Mouse (Mus musculus): ENCODE measurements around the gene Sh3bp1. TPM values are rescaled to one million over a fixed set of nuclear protein-coding genes. Genes with fewer than 3 reads are reported as not detected.

Sh3bp1 gene
- polyA plus RNA-seq, 1 experiment from 2014 or later, result 41.8 TPM

DNA sequence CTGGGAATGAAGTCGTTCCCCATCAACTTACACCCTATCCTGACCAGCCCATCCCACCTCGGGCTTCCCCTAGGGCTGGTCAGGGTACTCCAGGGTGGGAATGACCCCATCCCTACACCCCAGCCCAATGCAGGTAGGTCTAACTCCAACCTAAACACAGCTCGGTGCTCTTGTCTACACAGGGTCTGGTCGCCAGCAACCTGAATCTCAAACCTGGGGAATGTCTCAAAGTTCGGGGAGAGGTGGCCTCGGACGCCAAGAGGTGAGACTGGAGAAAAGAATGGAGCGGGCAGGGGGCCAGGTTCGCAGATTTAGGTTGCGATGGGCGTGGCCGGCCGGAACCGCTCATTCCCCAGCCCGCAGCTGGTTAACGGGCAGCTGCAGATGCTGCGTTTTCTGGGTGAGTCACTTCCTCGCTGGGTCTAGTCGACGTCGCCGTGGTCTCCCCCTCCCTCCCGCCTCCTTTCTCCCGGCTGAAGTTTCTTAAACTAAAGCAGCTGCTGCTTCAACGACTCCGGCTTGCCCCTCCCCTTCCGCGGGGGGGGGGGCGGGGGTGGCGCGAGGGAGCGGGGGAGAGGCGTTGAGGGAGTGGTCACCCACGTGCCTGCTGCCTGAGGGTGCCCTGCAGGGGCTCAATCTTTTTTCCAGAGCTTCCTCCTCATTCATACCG lies 28.4 kb downstream of the Sh3bp1 start:
- under 1% methylated on average over 30 of the region's 35 CpGs for WGBS
- H3K27me3 ChIP-seq (ENCODE audit: control insufficient read depth, insufficient read depth, low read depth, low read length), result no peaks in the 10 kb centered on the region
- peak overlapping the region; percentile 97 for H3K27ac ChIP-seq (ENCODE audit: low read length)
- ATAC-seq (ENCODE audit: low read depth), result peak; percentile 63
- H3K4me2 ChIP-seq (ENCODE audit: low read depth, low read length), result peak overlapping the region; percentile 69
- peak overlapping the region; percentile 70 for H3K9ac ChIP-seq (ENCODE audit: low read length)
- peaks cover 34% of the 10 kb centered on the region for H3K4me1 ChIP-seq (replicated peaks; ENCODE audit: control insufficient read depth, insufficient read depth, low read length)
- no peaks in the 10 kb centered on the region; the same call in 1 of the 2 replicates for H3K36me3 ChIP-seq (ENCODE audit: control insufficient read depth, insufficient read depth, low read length)
- H3K9me3 ChIP-seq (ENCODE audit: control insufficient read depth, low read length), result no peaks in the 10 kb centered on the region
- H3K4me3 ChIP-seq (ENCODE audit: low read length), result peak overlapping the region; percentile 55

GRCm38 (mm10) chr15:78928539-78928938 lies 29.0 kb downstream of the Sh3bp1 start:
- peak overlapping the region; percentile 97 for H3K27ac ChIP-seq (ENCODE audit: low read length)
- no peak for ATAC-seq (ENCODE audit: low read depth)
- H3K27me3 ChIP-seq (ENCODE audit: control insufficient read depth, insufficient read depth, low read depth, low read length), result no peaks in the 10 kb centered on the region
- WGBS, result 53% methylated on average over 7 of the region's 8 CpGs
- H3K4me1 ChIP-seq (replicated peaks; ENCODE audit: control insufficient read depth, insufficient read depth, low read length), result peaks cover 34% of the 10 kb centered on the region
- no peaks in the 10 kb centered on the region for H3K9me3 ChIP-seq (ENCODE audit: control insufficient read depth, low read length)
- peak overlapping the region; percentile 70; the same call in 1 of the 2 replicates for H3K9ac ChIP-seq (ENCODE audit: low read length)
- peak overlapping the region; percentile 55 for H3K4me3 ChIP-seq (ENCODE audit: low read length)
- peak overlapping the region; percentile 69 for H3K4me2 ChIP-seq (ENCODE audit: low read depth, low read length)
- no peaks in the 10 kb centered on the region; the same call in 1 of the 2 replicates for H3K36me3 ChIP-seq (ENCODE audit: control insufficient read depth, insufficient read depth, low read length)

DNA sequence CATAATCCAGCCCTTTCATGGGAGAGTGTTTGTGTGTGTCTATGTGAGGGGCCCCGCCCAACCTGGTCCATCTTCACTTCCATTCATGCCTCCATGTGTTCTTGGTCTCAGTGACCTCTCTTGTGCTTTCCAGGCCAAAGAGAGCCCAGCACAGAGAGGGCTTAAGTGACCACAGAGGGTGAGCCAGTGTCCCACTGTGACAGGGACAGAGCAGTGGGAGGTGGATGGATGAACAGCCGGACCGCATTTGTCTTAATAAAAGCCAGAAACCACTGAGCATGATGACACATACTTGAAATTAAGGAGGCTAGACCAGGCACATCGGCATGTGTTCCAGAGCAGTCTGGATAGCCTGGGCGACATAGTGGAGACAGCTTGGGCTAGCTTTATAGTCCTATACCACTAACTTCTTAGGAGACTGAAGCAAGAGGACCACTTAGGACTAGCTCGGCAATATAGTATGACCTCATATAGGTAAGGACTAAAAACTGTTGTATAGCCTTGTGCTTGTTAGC lies 30.7 kb downstream of the Sh3bp1 start:
- Histone ChIP-seq H3K27ac (ENCODE audit: low read length) (no peak overlapping the region), H3K4me2 (ENCODE audit: low read depth, low read length) (no peak overlapping the region), H3K9ac (ENCODE audit: low read length) (no peak overlapping the region), H3K36me3 (ENCODE audit: control insufficient read depth, insufficient read depth, low read length) (no peaks in the 10 kb centered on the region; the same call in 1 of the 2 replicates), H3K27me3 (ENCODE audit: control insufficient read depth, insufficient read depth, low read depth, low read length) (no peaks in the 10 kb centered on the region), H3K4me1 (replicated peaks; ENCODE audit: control insufficient read depth, insufficient read depth, low read length) (peaks cover 29% of the 10 kb centered on the region), H3K4me3 (ENCODE audit: low read length) (no peak overlapping the region), H3K9me3 (ENCODE audit: control insufficient read depth, low read length) (no peaks in the 10 kb centered on the region)
- 93% methylated on average over 6 of the region's 6 CpGs for WGBS
- ATAC-seq (ENCODE audit: low read depth), result no peak

GRCm38 (mm10) chr15:78930801-78931426 lies 31.3 kb downstream of the Sh3bp1 start:
- H3K9ac ChIP-seq (ENCODE audit: low read length), result no peak overlapping the region
- ATAC-seq (ENCODE audit: low read depth), result no peak
- H3K36me3 ChIP-seq (ENCODE audit: control insufficient read depth, insufficient read depth, low read length), result no peaks in the 10 kb centered on the region; the same call in 1 of the 2 replicates
- peaks cover 29% of the 10 kb centered on the region for H3K4me1 ChIP-seq (replicated peaks; ENCODE audit: control insufficient read depth, insufficient read depth, low read length)
- H3K4me2 ChIP-seq (ENCODE audit: low read depth, low read length), result no peak overlapping the region
- WGBS, result 82% methylated on average over 7 of the region's 7 CpGs
- H3K27me3 ChIP-seq (ENCODE audit: control insufficient read depth, insufficient read depth, low read depth, low read length), result no peaks in the 10 kb centered on the region
- no peak overlapping the region for H3K27ac ChIP-seq (ENCODE audit: low read length)
- no peak overlapping the region for H3K4me3 ChIP-seq (ENCODE audit: low read length)
- H3K9me3 ChIP-seq (ENCODE audit: control insufficient read depth, low read length), result no peaks in the 10 kb centered on the region

GRCm38 (mm10) chr15:78931577-78931976 lies 32.0 kb downstream of the Sh3bp1 start:
- Histone ChIP-seq H3K4me2 (ENCODE audit: low read depth, low read length) (no peak overlapping the region), H3K4me1 (replicated peaks; ENCODE audit: control insufficient read depth, insufficient read depth, low read length) (peaks cover 26% of the 10 kb centered on the region), H3K27ac (ENCODE audit: low read length) (no peak overlapping the region), H3K27me3 (ENCODE audit: control insufficient read depth, insufficient read depth, low read depth, low read length) (no peaks in the 10 kb centered on the region), H3K4me3 (ENCODE audit: low read length) (no peak overlapping the region), H3K9me3 (ENCODE audit: control insufficient read depth, low read length) (no peaks in the 10 kb centered on the region), H3K36me3 (ENCODE audit: control insufficient read depth, insufficient read depth, low read length) (no peaks in the 10 kb centered on the region; the same call in 1 of the 2 replicates), H3K9ac (ENCODE audit: low read length) (no peak overlapping the region)
- ATAC-seq (ENCODE audit: low read depth), result no peak
- WGBS, result 16% methylated on average over 3 of the region's 3 CpGs

GRCm38 (mm10) chr15:78934784-78935320 lies 35.3 kb downstream of the Sh3bp1 start, which contains the start of gene Nol12:
TSS of gene Nol12 (plus strand) at chr15:78934933.
- ATAC-seq (ENCODE audit: low read depth), result peak; percentile 90

DNA sequence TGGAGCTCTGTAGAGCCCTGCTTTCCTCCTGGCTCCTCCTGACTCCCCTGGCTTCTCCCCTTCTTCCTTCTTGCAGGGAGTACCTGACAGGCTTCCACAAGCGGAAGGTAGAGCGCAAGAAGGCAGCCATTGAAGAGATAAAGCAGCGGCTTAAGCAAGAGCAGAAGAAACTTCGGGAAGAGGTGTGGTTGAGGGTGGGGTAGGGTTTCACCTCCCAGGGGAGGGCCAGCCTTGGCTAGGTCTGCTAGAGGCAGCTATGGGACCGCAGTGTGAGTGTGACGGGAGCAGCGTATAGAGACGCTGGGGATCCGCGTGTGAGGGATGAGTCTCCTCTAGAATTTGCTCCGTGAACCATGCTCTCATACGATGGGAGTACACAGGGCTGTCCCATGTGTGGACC lies 36.8 kb downstream of the Sh3bp1 start:
- ATAC-seq (ENCODE audit: low read depth), result no peak
- no peak overlapping the region for H3K4me2 ChIP-seq (ENCODE audit: low read depth, low read length)
- no peaks in the 10 kb centered on the region for H3K27me3 ChIP-seq (ENCODE audit: control insufficient read depth, insufficient read depth, low read depth, low read length)
- H3K9ac ChIP-seq (ENCODE audit: low read length), result no peak overlapping the region
- no peak overlapping the region for H3K4me3 ChIP-seq (ENCODE audit: low read length)
- no peaks in the 10 kb centered on the region for H3K9me3 ChIP-seq (ENCODE audit: control insufficient read depth, low read length)
- no peak overlapping the region for H3K27ac ChIP-seq (ENCODE audit: low read length)
- 88% methylated on average over 12 of the region's 12 CpGs for WGBS
- H3K4me1 ChIP-seq (replicated peaks; ENCODE audit: control insufficient read depth, insufficient read depth, low read length), result peaks cover 9% of the 10 kb centered on the region
- H3K36me3 ChIP-seq (ENCODE audit: control insufficient read depth, insufficient read depth, low read length), result peaks cover 19% of the 10 kb centered on the region

More at GRCm38 (mm10) chr15:78934784-78935320, 35.3 kb downstream of the Sh3bp1 start, which contains the start of gene Nol12:
- Histone ChIP-seq H3K4me1 (replicated peaks; ENCODE audit: control insufficient read depth, insufficient read depth, low read length) (peaks cover 9% of the 10 kb centered on the region), H3K27me3 (ENCODE audit: control insufficient read depth, insufficient read depth, low read depth, low read length) (no peaks in the 10 kb centered on the region), H3K36me3 (ENCODE audit: control insufficient read depth, insufficient read depth, low read length) (peaks cover 10% of the 10 kb centered on the region), H3K4me3 (ENCODE audit: low read length) (peak within 1 kb of the TSS; percentile 72), H3K9me3 (ENCODE audit: control insufficient read depth, low read length) (no peaks in the 10 kb centered on the region), H3K27ac (ENCODE audit: low read length) (peak within 1 kb of the TSS; percentile 58; the same call in 1 of the 2 replicates), H3K4me2 (ENCODE audit: low read depth, low read length) (peak within 1 kb of the TSS; percentile 69), H3K9ac (ENCODE audit: low read length) (peak within 1 kb of the TSS; percentile 75)
- under 1% methylated on average over 40 of the region's 42 CpGs for WGBS

GRCm38 (mm10) chr15:78937311-78937710 lies 37.7 kb downstream of the Sh3bp1 start:
- ATAC-seq (ENCODE audit: low read depth), result no peak
- H3K36me3 ChIP-seq (ENCODE audit: control insufficient read depth, insufficient read depth, low read length), result peaks cover 21% of the 10 kb centered on the region

GRCm38 (mm10) chr15:78937963-78938362 lies 38.4 kb downstream of the Sh3bp1 start:
- H3K9ac ChIP-seq (ENCODE audit: low read length), result no peak overlapping the region
- no peaks in the 10 kb centered on the region for H3K9me3 ChIP-seq (ENCODE audit: control insufficient read depth, low read length)
- no peak overlapping the region for H3K4me3 ChIP-seq (ENCODE audit: low read length)
- H3K4me1 ChIP-seq (replicated peaks; ENCODE audit: control insufficient read depth, insufficient read depth, low read length), result peaks cover 13% of the 10 kb centered on the region
- peaks cover 21% of the 10 kb centered on the region for H3K36me3 ChIP-seq (ENCODE audit: control insufficient read depth, insufficient read depth, low read length)
- no peak overlapping the region for H3K27ac ChIP-seq (ENCODE audit: low read length)
- 85% methylated on average over 2 of the region's 2 CpGs for whole genome bisulfite sequencing
- no peak overlapping the region for H3K4me2 ChIP-seq (ENCODE audit: low read depth, low read length)
- no peak for ATAC-seq (ENCODE audit: low read depth)
- H3K27me3 ChIP-seq (ENCODE audit: control insufficient read depth, insufficient read depth, low read depth, low read length), result no peaks in the 10 kb centered on the region

More at GRCm38 (mm10) chr15:78937311-78937710, 37.7 kb downstream of the Sh3bp1 start:
- no peaks in the 10 kb centered on the region for H3K27me3 ChIP-seq (ENCODE audit: control insufficient read depth, insufficient read depth, low read depth, low read length)
- no peak overlapping the region for H3K4me3 ChIP-seq (ENCODE audit: low read length)
- H3K4me2 ChIP-seq (ENCODE audit: low read depth, low read length), result no peak overlapping the region
- no peak overlapping the region for H3K27ac ChIP-seq (ENCODE audit: low read length)
- peaks cover 9% of the 10 kb centered on the region for H3K4me1 ChIP-seq (replicated peaks; ENCODE audit: control insufficient read depth, insufficient read depth, low read length)
- H3K9me3 ChIP-seq (ENCODE audit: control insufficient read depth, low read length), result no peaks in the 10 kb centered on the region
- H3K9ac ChIP-seq (ENCODE audit: low read length), result no peak overlapping the region
- 88% methylated on average over 10 of the region's 10 CpGs for WGBS
